Mouse (Mus musculus) embryonic facial prominence, embryonic 13.5 days (tissue): ENCODE data around the gene Tbcel. TPM values are rescaled to one million over a fixed set of nuclear protein-coding genes. Genes with fewer than 3 reads are reported as not detected.

Experiments used
- ATAC-seq: fragments of 200-750 bp; cut with Nextera tagmentation; 2 replicates; pipeline ENCODE4 v1.8.0; 2017; ENCODE audit warnings: low read depth; ENCODE audit not compliant: insufficient number of reproducible peaks, insufficient read depth, low FRiP score, low TSS enrichment
- H3K27ac ChIP-seq: fragments of 300-500 bp; sonication (generic); 2 replicates; pipeline ENCODE4 v1.5.1; 2015; ENCODE audit warnings: moderate library complexity, mild to moderate bottlenecking, inconsistent platforms
- H3K27me3 ChIP-seq: fragments of 300-500 bp; sonication (generic); 2 replicates; pipeline ENCODE4 v1.6.1; 2015; ENCODE audit warnings: mild to moderate bottlenecking, inconsistent platforms
- H3K36me3 ChIP-seq: fragments of 300-500 bp; sonication (generic); 2 replicates; pipeline ENCODE4 v1.6.1; 2015; ENCODE audit warnings: mild to moderate bottlenecking, inconsistent platforms
- H3K4me1 ChIP-seq: fragments of 300-500 bp; sonication (generic); 2 replicates; pipeline ENCODE4 v1.6.1; 2015; ENCODE audit warnings: inconsistent platforms
- H3K4me2 ChIP-seq: fragments of 300-500 bp; sonication (generic); 2 replicates; pipeline ENCODE4 v1.6.1; 2015; ENCODE audit warnings: moderate library complexity, mild to moderate bottlenecking, inconsistent platforms
- H3K4me3 ChIP-seq: fragments of 300-500 bp; sonication (generic); 2 replicates; pipeline ENCODE4 v1.5.1; 2015; ENCODE audit warnings: mild to moderate bottlenecking, inconsistent platforms
- H3K9ac ChIP-seq: fragments of 300-500 bp; sonication (generic); 2 replicates; pipeline ENCODE4 v1.6.1; 2015; ENCODE audit warnings: mild to moderate bottlenecking, inconsistent platforms
- H3K9me3 ChIP-seq: fragments of 300-500 bp; sonication (generic); 2 replicates; pipeline ENCODE4 v1.6.1; 2016; ENCODE audit warnings: inconsistent platforms
- WGBS: fragments of 180-500 bp; shearing (Covaris S2); methylation state at CpG from one replicate; pipeline ENCODE4 v1.1.7; 2015; ENCODE audit warnings: mixed read lengths; 5-methylcytosine and 5-hydroxymethylcytosine counted together
- microRNA-seq: library from miRNA; unstranded; fragments of <30 nt; microRNA quantifications from one replicate; pipeline ENCODE4, GENCODE M21; 2016
- polyA plus RNA-seq: library from polyadenylated mRNA; unstranded; fragments of >200 nt; fragmentation: Nextera tagmentation; extraction: Ambion mirVana; gene quantifications from 2 replicates; pipeline ENCODE4 v1.2.1, GENCODE M21; 2015

The Tbcel gene
- polyA plus RNA-seq, 1 experiment from 2014 or later: 4.9 TPM

GRCm38 (mm10) chr9:42378071-42378470 lies 129.5 kb downstream of the Tbcel start:
- 89% methylated on average over 4 of the region's 4 CpGs for WGBS
- Histone ChIP-seq H3K4me3 (no peak overlapping the region), H3K9me3 (no peaks in the 10 kb centered on the region), H3K4me2 (no peak overlapping the region), H3K9ac (no peak overlapping the region), H3K36me3 (no peaks in the 10 kb centered on the region), H3K27ac (no peak overlapping the region), H3K4me1 (no peaks in the 10 kb centered on the region), H3K27me3 (no peaks in the 10 kb centered on the region)
- no peak for ATAC-seq

- H3K27me3 ChIP-seq: no peaks in the 10 kb centered on the region
- no peaks in the 10 kb centered on the region for H3K4me1 ChIP-seq
- H3K4me2 ChIP-seq: no peak overlapping the region
- H3K36me3 ChIP-seq: no peaks in the 10 kb centered on the region
- no peak overlapping the region for H3K4me3 ChIP-seq
- ATAC-seq: no peak
- H3K9ac ChIP-seq: no peak overlapping the region
- no peak overlapping the region for H3K27ac ChIP-seq
- WGBS: 94% methylated on average over 15 of the region's 15 CpGs
- H3K9me3 ChIP-seq: no peaks in the 10 kb centered on the region
These were observed 130.0 kb downstream of the Tbcel start for GRCm38 (mm10) chr9:42377656-42378055.

- Histone ChIP-seq H3K4me2 (no peak overlapping the region), H3K9ac (no peak overlapping the region), H3K4me3 (no peak overlapping the region), H3K9me3 (no peaks in the 10 kb centered on the region), H3K27me3 (no peaks in the 10 kb centered on the region), H3K4me1 (no peaks in the 10 kb centered on the region), H3K36me3 (no peaks in the 10 kb centered on the region), H3K27ac (no peak overlapping the region)
- ATAC-seq: no peak
- 81% methylated on average over 6 of the region's 6 CpGs for WGBS
These were observed 135.8 kb downstream of the Tbcel start for GRCm38 (mm10) chr9:42371670-42372368.

Small RNAs within 50 kb of the gene (microRNA-seq; reads per million reads assigned to microRNA genes)
- gene Gm44311: not detected

Other genes starting within 250 kb of the Tbcel start
- 43.4 and 44.7 TPM in 2 replicates for gene Sc5d, start 243.6 kb downstream of the Tbcel start, polyA plus RNA-seq
- gene Tecta, start 107.9 kb downstream of the Tbcel start, polyA plus RNA-seq: 0.26 and 0.37 TPM in 2 replicates